Mouse (Mus musculus): ENCODE data around the gene Pik3cg.

Pik3cg gene

DNA sequence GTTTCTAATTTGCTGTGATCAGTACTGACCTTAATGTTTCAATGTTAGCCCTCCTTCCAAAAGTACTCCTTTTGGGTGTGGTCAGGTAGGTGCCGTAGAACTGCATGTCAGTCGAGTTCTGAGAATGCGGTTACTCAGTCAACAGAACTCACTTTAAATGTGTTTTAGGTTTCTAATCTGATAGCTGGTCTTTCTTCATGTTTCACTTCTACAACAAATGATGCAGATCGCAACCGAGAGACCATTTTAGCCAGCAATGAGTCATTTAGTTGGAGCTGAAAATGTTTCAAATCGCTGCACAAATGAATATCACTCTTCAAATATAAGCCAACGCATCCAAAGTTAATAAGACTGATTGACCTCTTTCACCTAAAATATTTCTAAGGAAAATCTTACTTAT lies 6.5 kb downstream of the Pik3cg start:
- intact Hi-C loops (cut with DNase I) = no loop called here

DNA sequence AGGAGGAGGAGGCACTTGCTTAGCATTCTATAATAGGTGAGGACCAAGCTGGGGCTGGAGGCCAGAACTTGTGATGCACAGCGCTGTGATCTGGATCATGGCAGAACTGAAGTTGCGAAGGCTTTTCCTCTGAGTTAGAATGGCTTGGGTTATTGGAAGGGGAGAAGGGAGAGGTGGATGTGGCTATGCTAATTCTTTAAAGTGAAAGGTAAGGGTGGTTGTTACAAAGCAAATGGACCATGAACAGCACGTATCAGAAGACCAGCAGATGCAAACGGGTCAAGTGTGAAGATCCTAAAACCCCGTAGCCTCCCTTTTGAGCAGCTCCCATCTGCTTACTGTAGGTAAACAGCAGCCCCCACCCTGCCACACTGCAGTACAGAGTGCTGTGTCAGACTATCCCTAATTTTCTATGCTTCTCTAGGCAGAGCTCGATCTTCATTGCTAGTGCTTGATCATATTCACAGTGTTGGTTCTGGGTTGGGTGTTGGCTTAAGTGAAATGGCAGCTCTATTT lies 7.3 kb downstream of the Pik3cg start:
- intact Hi-C loops (cut with DNase I) = no loop called here

DNA sequence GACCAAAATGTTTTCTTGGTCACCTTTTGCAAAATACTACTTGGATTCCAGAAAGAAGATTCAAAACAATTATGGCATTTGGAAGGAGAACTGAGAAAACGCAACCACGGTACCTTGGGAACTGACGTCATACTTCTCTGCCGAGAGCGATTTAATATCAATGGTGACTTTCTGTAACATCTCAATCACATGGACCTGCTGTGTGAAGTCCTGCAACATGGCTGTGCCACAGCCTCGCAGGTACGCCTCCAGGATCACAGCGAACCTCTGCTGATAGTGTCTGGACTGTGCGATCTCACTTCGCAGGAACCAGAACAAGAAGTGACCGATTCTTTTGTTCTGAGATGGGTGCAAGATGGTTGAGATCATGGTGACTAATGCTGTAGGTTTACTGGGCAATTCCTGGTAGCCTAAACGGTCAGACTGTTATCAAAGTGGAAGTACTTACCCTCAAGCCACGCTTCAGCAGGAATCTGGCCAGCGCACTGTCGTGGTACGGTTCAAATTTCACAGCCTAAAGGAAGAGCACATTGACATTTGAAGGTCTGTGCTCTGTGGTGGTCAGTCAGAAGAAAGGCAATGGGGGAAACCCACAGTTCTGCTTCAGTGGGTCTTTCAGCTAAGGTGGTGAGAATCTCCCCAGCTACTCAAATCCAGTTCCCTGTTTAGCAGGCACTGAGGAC lies 7.9 kb downstream of the Pik3cg start:
- intact Hi-C loops (cut with DNase I) = no loop called here

DNA sequence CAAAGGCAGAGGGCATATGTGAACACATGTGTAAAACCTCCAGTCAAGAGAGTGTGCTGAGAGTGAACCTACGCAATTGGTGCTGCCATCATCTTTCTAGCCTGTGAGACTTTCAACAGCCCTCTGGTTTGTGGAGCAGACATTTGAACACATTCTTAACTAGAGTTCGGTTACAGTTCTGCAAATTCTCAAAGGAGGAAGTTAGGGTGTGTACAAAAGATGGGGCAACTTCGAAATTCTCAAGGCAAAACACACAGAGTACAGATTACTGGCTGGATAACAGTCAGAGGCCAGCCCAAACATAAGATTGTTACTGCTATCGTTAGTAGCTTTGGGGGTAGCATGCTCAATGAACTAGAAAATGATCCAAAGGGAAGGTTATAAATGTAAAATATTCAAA lies 9.0 kb downstream of the Pik3cg start:
- intact Hi-C loops (cut with DNase I) = no loop called here

DNA sequence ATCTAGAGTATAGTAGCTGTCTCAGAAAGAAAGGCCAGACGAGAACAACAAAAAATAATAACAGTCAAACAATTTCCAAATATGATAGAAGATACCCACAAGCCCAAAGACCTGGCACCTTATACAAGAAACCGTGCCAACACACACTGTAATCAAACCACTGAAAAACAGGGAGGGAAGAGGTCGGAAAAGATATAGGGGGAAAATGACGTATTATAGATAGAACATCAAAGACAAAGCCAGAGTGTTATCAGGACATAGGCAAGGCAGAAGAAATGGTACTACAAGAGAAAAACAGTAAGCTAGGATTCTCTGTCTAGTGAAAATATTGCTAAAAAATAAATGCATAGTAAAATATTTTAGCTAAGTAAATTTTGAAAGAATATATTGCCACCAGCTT lies 10.4 kb downstream of the Pik3cg start:
- intact Hi-C loops (cut with DNase I) = no loop called here

DNA sequence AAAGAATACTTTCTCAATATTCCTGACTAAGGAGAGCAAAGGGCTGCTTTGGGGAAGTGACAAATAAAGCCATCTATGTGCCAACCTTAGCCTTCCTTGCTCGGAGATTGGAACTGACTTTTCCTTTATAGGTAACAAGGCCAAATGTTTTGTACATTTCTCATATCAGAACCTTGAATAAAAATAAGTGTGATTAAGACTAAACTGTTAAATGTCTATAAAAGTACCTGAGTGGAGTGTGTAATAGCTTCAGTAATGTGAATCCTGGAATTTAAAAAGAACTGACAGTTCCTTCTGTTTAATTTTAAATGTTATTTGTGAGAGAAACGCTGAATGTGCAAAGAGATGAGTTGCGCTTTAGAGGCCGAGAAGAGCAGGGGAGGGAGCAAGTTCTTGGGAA lies 13.5 kb downstream of the Pik3cg start:
- intact Hi-C loops (cut with DNase I) = no loop called here

DNA sequence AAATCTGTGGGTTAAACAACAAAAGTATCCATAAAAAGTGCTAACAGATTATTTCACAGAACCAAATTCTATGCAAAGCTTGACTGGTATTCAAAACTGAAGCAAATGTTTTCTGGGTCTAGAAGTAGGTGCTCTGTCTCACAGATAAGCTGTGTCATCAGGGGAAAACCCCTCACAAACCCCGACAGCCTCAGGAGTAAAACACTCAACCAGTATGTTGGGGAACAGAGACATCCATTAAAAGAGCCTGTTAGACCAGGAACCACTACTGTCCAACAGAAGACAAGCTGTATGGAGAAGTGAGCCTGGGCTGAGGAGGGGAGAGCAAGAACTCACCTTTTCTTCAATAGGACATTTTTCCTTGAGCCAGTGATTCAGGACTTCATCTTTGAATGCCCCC lies 14.1 kb downstream of the Pik3cg start:
- intact Hi-C loops (cut with DNase I) = no loop called here

DNA sequence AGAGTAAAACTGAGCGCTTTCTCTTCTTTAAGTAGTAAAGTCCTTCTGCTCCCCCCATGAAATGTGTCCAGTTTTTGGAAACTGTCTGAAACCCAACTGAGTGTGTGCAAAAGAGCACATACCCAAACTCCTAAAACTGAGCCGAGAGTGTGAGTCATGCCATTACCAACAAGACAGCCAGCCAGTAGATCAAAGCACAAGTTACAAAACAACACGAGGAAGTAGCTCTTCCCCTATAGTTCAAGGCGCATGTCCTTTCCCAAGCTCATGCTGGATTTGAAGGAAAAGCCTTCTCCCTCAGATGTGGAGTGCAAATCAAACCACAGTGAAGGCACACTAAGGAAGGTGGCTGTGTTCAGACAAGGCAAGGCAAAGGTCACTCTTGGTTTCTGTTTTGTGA lies 17.5 kb downstream of the Pik3cg start:
- intact Hi-C loops (cut with DNase I) = no loop called here

DNA sequence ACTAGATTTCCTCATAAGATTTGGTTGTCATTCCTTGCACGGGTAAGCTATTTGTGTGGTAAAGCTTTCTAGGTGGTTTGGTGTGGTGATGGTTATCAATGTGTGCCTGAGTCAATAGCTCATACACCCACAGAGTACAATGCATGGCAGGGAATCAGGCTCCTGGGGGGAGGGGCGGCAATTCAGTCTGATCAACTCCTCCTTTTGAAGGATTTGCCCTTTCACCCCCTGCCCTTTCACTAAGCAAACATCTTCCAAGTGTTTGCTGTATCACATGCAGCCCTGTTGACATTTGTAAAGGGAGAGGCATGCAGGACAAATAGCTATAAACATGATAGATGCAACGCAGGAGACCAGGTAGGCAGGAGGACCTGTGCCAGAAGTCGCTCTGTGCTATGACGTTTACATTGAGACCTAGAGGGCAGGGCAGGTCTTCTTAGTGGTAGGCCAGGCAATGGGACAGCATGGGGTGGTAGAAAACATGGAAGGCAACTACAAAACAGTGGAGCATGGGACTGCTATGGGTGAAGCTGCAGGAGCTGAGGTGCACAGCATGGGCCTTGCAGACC lies 20.7 kb downstream of the Pik3cg start:
- intact Hi-C loops (cut with DNase I) = no loop called here

DNA sequence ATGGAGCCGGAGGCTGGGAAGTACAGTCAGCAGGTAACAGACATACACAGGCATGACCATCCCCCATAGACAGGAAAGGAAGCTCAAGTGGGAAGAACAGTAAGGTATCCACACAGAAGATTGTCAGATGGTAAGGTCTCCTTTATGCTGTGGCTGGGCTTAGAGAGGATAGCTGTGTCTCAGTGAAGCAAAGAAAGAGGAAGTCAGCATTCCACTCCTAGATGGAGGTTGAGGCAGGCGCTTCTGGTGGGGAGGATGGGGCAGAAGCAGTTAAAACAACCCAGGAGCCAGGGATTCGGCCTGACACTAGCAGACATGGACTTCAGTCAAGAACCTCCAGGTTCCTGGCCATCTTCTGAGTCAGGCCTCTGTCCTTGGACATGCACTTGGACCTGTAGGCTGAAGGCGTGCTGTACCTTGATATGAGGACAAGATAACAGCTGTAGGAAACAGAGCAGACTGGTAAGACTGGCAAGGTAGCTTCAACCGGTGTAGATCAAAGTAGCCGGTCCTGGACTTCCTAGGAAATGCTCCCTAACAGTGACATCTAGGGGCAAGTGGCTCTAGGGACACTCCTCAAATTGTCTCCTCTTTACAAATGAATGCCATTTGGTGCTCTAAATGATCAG lies 21.7 kb downstream of the Pik3cg start:
- intact Hi-C loops (cut with DNase I) = no loop called here

DNA sequence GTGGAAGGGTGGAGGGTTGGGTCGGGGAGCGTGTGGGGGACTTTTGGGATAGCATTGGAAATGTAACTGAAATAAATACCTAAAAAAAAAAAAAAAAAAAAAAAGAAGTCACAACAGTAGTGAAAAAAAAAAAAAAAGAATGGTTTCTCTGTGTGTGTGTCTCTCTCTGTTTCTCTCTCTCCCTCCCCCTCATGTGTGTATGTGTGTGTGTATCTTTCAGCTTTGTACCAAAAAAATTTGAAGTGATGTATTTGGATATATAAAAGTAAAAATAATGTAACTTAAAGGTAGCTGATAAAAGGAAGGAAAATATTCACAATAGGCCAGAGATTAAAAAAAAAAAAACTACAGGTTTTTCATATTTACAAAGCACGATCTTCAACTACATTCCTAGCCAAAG lies 23.6 kb downstream of the Pik3cg start:
- intact Hi-C loops (cut with DNase I) = no loop called here

DNA sequence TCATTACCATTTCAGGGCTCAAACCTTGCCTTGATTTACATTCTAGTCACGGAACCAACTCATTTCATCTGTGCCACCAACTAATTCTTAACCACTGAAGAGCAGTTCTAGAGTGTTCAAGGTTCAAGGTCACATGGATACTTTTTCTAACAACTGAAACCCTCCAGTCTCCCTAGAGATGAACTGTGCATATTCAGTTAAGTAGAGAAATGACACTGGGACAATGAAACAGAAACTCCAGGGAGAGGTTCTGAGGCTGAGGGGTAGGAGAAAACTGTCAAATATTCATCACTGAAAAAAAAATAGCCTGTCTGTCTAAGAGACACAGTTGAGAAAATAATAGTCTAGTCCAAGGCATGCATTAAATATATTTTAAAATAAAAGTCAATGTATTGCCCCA lies 24.9 kb downstream of the Pik3cg start:
- intact Hi-C loops (cut with DNase I) = no loop called here

DNA sequence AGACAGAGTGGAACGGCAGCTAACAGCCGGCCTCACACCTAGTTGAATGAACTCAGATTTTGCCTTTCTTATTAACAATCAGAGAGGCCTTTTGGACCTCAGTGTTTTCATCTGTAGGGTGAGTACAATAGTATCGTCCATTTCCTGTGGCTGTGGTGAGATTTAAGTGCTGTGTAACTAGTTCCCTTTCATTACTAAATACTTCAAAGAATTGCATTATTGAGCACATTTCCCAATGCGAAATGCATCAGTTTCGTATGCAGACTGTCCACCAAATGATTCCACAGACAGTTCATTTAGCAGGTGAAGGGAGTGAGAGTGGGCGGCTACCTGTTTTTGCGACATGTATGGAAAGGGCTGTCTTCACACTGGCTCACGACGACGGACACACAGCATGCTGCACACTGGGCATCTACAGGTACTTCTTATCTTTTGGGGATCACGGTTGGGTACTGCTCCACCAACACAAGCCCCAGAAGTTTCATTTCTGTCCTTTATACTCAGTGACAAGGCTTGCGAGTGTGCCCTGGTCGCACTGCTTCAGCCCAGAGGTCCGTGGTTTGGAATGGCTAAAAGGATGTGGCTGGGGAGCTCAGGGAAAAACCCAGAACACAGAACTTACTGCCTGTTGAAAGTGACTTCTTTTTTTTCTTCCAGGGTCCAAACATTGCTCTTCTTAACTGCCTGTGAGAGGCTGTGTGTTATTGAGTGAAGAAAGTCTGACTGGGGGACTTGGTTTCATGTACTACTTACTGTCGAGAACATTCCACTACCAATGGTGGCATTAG lies 25.6 kb downstream of the Pik3cg start:
- intact Hi-C loops (cut with DNase I) = no loop called here

DNA sequence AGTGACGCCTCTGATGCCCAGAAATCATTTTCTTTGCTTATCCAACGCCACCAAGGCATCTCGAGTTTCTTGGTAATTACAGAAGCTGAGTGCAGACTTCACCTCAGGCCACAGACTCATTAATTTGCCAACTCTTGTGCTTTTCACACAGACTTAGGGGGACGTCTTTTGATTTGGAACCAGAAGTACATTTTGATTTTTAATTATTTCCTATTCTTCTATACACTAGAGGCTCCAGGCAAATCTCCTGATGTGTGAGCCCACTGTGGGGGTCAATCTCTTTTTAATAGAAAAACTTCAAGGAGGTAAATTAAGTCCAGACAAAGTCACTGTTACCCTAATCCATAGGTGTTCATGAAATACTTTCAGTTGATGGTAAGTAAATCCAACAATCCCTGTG lies 26.6 kb downstream of the Pik3cg start:
- intact Hi-C loops (cut with DNase I) = no loop called here

DNA sequence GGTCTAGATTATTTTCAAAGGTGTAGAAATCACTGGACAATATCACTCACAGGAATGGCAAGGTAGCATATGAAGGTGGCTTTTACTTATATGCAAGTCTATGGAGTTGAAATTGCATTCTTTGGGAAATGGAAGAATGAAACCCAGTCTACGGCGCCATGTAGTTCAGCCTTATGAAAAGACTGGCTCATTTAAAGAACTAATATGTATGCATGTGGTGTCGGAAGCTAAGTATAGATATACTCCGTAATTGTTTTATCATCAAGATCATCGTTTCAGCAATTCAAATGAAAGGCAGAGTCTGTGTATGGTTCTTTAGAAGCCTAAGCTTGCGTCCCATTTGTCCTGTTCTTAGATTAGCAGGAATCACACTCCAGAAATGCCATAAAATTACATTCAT lies 34.0 kb downstream of the Pik3cg start:
- intact Hi-C loops (cut with DNase I) = no loop called here

DNA sequence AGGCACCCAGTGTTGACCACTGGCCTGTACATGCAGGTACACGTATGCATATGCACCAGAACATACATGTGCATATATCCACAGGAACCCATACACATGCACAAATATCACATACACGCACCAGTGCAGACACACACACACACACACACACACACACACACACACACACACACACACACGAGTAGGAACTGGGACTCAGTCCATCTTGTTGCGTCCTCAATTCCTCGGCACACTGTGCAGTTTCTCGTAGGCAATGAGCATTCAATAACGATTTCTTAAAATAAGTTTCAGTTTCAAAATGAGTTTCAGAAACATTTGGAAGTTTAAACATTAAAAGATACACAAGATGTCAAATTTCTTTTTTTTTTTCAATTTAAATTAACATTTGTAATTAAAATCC lies 35.6 kb downstream of the Pik3cg start:
- intact Hi-C loops (cut with DNase I) = no loop called here

DNA sequence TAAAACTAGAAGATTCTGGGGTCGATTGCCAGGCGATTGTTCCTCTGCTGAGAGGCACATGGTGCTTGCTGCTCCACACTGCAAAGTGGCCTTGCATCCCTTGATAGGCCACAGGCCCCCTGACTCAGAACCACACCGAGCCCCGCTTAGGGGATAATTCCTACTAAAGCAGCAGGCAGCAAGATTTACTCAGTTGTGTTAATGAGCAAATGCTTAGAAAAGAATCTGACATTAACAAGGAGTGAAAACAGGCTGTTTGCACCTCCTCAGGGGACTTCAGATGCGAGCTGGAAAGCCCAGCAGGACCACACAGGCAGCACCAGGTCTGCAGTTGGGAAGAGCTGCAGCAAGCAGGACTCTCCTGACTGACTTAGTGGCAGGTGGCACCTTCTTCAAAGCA lies 39.3 kb downstream of the Pik3cg start:
- intact Hi-C loops (cut with DNase I) = loop anchor here (5.0 kb wide), 1 partner anchor 78 kb away; no protein-coding TSS in a partner anchor

DNA sequence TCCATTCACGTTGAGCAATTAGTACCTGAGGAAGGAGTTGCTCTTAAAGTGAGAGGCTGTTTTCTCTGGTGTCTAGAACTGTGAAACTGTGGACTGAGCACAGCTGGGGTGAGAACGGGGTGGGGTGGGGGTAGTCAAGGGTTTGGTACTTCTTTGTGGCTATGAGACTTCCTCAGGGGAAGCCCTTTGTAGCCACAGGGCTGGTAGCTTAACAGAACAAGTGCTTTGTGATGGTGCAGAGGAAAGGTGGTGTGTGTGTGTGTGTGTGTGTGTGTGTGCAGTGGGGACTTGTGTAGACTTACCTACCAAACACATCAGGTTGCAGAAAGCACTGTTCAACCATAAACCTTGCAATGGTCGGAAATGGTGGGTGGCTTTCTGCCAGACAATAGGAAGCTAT lies 39.7 kb downstream of the Pik3cg start:
- intact Hi-C loops (cut with DNase I) = loop anchor here (5.0 kb wide), 1 partner anchor 79 kb away; no protein-coding TSS in a partner anchor

DNA sequence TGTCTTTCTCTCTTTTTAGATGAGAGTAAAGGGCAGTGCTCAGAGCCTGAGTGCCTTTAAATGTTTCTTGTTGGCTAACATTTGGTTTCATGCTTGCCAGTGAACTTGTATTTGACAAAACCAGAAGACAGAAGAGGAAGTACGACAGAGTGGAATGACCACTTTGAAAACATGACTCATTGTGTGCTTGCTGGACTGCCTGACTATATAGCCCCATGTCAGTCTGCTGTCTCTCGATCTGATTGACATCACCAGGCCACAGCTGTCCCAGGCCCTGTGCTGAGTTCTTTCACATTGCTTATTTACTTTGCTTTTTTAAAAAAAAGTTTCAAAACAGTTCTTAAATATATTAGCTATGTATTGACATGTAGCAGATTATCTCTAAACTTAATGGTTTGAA lies 44.8 kb downstream of the Pik3cg start:
- intact Hi-C loops (cut with DNase I) = no loop called here

DNA sequence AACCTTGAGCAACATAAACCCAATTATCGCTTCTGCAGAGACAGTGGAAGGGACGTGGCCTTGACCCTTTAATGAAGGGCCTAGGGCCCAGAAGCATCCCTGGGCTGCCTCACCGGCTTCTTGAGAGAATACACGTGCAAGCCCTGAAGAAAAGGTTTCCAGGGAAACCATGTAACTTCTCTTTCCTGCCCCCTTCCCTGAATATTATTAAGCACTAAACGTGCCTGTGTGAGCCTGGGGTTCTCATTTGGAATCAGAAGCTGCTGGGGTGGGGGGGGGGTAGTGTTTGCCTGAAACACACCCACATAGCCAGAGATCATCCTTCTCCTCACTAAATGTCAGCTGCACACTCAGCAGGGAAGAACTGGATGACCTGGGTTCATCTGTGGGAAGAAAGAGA lies 49.7 kb downstream of the Pik3cg start:
- intact Hi-C loops (cut with DNase I) = no loop called here

DNA sequence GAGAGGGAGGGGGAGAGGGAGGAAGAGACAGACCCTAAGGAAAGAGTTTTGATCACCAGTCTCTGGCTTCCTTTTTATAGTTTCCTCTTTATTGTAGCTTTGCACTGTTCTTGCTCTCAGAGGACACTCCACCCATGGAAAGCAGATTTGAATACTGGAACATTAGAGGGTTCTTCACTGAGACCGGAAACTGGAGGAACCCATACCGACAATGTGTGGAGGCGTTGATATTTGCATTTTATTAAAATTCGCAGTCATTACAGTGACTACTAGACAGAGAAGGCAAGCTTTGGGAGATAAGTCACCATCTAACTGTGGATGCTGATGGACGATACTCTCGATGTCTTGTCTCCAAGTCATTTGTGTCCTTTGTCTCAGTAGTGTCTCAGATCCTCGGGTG lies 61.9 kb downstream of the Pik3cg start:
- intact Hi-C loops (cut with DNase I) = loop anchor here (5.0 kb wide), 1 partner anchor 101 kb away; no protein-coding TSS in a partner anchor

DNA sequence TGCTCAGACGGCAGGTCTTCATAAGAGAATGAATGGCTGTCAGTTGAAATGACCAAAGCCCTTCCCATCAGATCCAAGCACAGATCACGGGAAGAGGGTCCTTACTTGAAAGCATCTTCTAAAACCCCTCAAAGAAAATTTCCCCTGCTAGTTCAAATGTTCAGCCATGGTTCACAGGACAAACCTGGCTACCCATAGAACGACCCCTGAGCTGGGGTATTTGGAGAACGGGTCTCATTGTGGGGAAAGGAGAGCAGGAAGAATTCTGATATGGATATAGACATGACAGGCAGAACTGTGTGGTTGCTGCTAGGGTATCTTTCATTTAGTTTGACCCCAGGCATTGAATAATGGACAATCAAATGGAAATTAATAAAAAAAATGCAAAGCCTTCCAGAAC lies 62.8 kb downstream of the Pik3cg start:
- intact Hi-C loops (cut with DNase I) = loop anchor here (5.0 kb wide), 1 partner anchor 102 kb away; no protein-coding TSS in a partner anchor
